Mouse (Mus musculus): ENCODE results near the gene Reg1. TPM values are rescaled to one million over a fixed set of nuclear protein-coding genes. Genes with fewer than 3 reads are reported as not detected.

Reg1 gene
- total RNA-seq (2023) = not detected

GRCm38 (mm10) chr6:78422411-78422810 is at the start of gene Reg1:
Gene Reg1, plus strand, starts transcription at chr6:78422711.

DNA sequence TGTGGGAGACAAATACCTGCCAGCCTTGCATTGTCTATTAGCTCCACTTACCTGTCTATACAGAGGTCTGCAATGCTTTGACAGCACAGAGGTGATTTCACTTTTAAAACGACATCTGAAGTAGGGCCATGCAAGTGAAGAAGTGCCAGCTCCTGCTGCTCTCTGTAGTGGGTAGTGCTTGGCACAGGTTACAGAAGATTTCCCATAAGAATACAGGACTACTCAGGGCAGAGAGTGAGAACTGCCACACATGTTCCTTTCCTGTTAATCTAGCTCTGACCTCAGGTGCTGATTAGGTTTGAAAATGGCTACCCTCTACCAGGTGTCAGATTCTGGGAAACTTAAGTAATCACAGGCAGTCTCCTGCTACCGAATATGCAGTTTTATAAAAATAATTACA is 43.7 kb upstream of the Reg1 start, which contains the start of gene Reg3d:
Reg3d (minus strand) TSS at position 101 of the 400 bp plus-strand sequence.

GRCm38 (mm10) chr6:78380409-78380808 is 42.1 kb upstream of the Reg1 start, which contains the start of gene Reg3a:
Gene Reg3a, plus strand, starts transcription at chr6:78380709.

GRCm38 (mm10) chr6:78395323-78395722 is 27.2 kb upstream of the Reg1 start, which contains the start of gene Reg2:
Gene Reg2, plus strand, starts transcription at chr6:78395623.

DNA sequence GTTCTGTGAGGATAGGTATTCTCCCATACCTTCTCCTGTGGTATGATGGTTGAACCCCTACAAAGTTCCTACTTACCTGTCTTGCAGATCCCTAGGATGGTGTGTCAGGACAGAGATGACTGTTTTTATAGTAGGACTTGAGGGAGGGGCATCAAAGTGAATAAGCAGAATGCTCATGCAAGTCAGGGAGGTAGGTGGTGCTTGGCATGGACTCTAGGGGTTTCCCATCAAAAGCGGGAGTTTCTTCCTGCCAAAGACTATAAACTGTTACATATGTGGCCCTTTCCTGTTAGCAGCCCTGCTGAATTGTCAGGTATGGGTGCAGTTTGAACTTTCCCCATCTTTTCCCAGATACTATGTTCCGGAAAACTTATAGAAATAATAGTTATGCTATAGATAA is 46.3 kb downstream of the Reg1 start, which contains the start of gene Reg3g:
Reg3g (minus strand) TSS at position 101 of the 400 bp plus-strand sequence.

Other genes with a start within 250 kb of the Reg1 start
- not detected for gene Reg3b, start 52.1 kb upstream of the Reg1 start, total RNA-seq (2023)
- gene Reg3d, start 43.8 kb upstream of the Reg1 start, total RNA-seq (2023) = not detected
- not detected for gene Reg3a, start 42.0 kb upstream of the Reg1 start, total RNA-seq (2023)
- gene Reg2, start 27.1 kb upstream of the Reg1 start, total RNA-seq (2023) = not detected
- gene Reg3g, start 46.2 kb downstream of the Reg1 start, total RNA-seq (2023) = not detected

Measured in CD4-positive naive resting alpha-beta T cell, adult 57 days (primary cell).